Mouse (Mus musculus) lung, embryonic 16.5 days (tissue): ENCODE measurements around the gene Fbxo33. TPM values are rescaled to one million over a fixed set of nuclear protein-coding genes. Genes with fewer than 3 reads are reported as not detected.
"Not testable (repeated sequence)": the region's sequence is repeated elsewhere in the genome, so short reads cannot be mapped to it uniquely, and the experiment has no call there.

ENCODE experiments used
- ATAC-seq: fragments of 200-750 bp; cut with Nextera tagmentation; 2 replicates; pipeline ENCODE4 v1.8.0; 2017; ENCODE audit warnings: low read depth, mild to moderate bottlenecking, moderate library complexity
- H3K27ac ChIP-seq: fragments of 300-500 bp; sonication (generic); 2 replicates; pipeline ENCODE4 v1.5.1; 2014; ENCODE audit warnings: mild to moderate bottlenecking, control low read depth, low read length
- H3K27me3 ChIP-seq: fragments of 300-500 bp; sonication (generic); 2 replicates; pipeline ENCODE4 v1.6.1; 2014; ENCODE audit warnings: low read depth, low read length, mixed read lengths; ENCODE audit not compliant: control insufficient read depth, insufficient read depth
- H3K36me3 ChIP-seq: fragments of 300-500 bp; sonication (generic); 2 replicates; pipeline ENCODE4 v1.6.1; 2014; ENCODE audit warnings: low read length; ENCODE audit not compliant: control insufficient read depth, insufficient read depth
- H3K4me1 ChIP-seq: fragments of 300-500 bp; sonication (generic); replicated peaks from 2 replicates; pipeline ENCODE4 v1.6.1; 2014; ENCODE audit warnings: low read length, mixed read lengths; ENCODE audit not compliant: control insufficient read depth, insufficient read depth
- H3K4me2 ChIP-seq: fragments of 300-500 bp; sonication (generic); 2 replicates; pipeline ENCODE4 v1.6.1; 2014; ENCODE audit warnings: low read depth, low read length, control low read depth
- H3K4me3 ChIP-seq: fragments of 300-500 bp; sonication (generic); 2 replicates; pipeline ENCODE4 v1.5.1; 2014; ENCODE audit warnings: mild to moderate bottlenecking, low read length, control low read depth
- H3K9ac ChIP-seq: fragments of 300-500 bp; sonication (generic); 2 replicates; pipeline ENCODE4 v1.6.1; 2014; ENCODE audit warnings: low read length, control low read depth
- H3K9me3 ChIP-seq: fragments of 300-500 bp; sonication (generic); 2 replicates; pipeline ENCODE4 v1.6.1; 2016; ENCODE audit warnings: low read length; ENCODE audit not compliant: control insufficient read depth
- WGBS: fragments of 180-500 bp; shearing (Covaris S2); extraction: QIAGEN DNeasy Blood & Tissue Kit; methylation state at CpG from one replicate; pipeline ENCODE4 v1.1.7; 2014; 5-methylcytosine and 5-hydroxymethylcytosine counted together
- polyA plus RNA-seq: library from polyadenylated mRNA; unstranded; fragments of >200 nt; fragmentation: Nextera tagmentation; extraction: Ambion mirVana; gene quantifications from 2 replicates; pipeline ENCODE4 v1.2.1, GENCODE M21; 2015

Gene Fbxo33
- polyA plus RNA-seq, 1 experiment from 2014 or later, result 3.5 TPM

GRCm38 (mm10) chr12:59241031-59241430 lies 21.5 kb upstream of the Fbxo33 start:
- H3K27ac ChIP-seq, H3K4me2 ChIP-seq, H3K4me3 ChIP-seq, H3K9me3 ChIP-seq, H3K27me3 ChIP-seq, H3K4me1 ChIP-seq, ATAC-seq, H3K36me3 ChIP-seq, H3K9ac ChIP-seq: not testable (repeated sequence)
- WGBS, result 84% methylated on average over 8 of the region's 8 CpGs

DNA sequence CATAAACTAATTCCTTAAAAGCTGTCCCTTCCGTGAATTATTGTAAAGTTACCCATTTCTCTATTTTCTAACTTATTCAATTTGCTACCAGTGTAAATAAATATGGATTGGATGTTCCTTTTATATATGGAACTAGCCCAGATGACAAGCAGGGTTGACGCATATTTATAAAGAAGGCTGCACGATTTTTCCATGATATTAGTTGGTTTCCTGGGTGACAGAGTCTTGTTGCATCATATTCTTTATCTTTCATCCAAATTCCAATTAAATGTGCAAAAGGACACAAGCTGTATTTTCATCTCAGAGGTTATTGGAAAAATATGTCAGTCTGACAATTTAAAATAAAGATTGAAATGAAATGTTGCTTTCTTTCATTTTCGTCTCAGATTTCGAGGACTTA lies 18.9 kb upstream of the Fbxo33 start:
- H3K27me3 ChIP-seq, result no peaks in the 10 kb centered on the region
- no peaks in the 10 kb centered on the region for H3K36me3 ChIP-seq
- H3K9me3 ChIP-seq, result no peaks in the 10 kb centered on the region
- H3K9ac ChIP-seq, result no peak overlapping the region
- H3K4me1 ChIP-seq, result no peaks in the 10 kb centered on the region
- H3K4me3 ChIP-seq, result no peak overlapping the region
- 84% methylated on average over 5 of the region's 5 CpGs for WGBS
- ATAC-seq, result no peak
- no peak overlapping the region for H3K4me2 ChIP-seq
- H3K27ac ChIP-seq, result no peak overlapping the region

DNA sequence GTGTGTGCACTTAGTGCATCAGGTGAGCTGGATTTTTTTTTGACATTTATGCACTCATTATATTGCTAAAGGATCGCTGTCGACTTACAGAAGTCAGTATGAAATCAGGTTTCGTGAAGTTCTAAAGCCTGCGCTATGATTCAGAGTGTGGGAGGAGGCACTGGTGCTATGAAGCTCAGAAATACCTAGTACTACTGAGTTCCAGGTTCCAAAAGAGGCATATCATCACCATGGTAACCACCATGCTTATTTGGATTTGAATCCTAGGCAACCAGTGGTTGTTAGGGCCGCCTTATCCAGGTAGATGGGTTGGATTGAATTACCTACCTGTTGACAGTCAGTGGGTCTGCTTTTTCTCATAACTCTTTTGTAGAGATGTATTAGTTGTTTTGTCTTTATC lies 8.9 kb upstream of the Fbxo33 start:
- no peak overlapping the region for H3K27ac ChIP-seq
- no peak overlapping the region for H3K4me3 ChIP-seq
- no peak overlapping the region for H3K4me2 ChIP-seq
- no peaks in the 10 kb centered on the region for H3K36me3 ChIP-seq
- H3K27me3 ChIP-seq, result no peaks in the 10 kb centered on the region
- H3K9ac ChIP-seq, result no peak overlapping the region
- no peaks in the 10 kb centered on the region for H3K4me1 ChIP-seq
- no peaks in the 10 kb centered on the region for H3K9me3 ChIP-seq
- no peak for ATAC-seq
- 84% methylated on average over 5 of the region's 5 CpGs for WGBS

- WGBS, result under 1% methylated on average over 57 of the region's 69 CpGs
- H3K4me1 ChIP-seq, result peaks cover 8% of the 10 kb centered on the region
- ATAC-seq, result no peak
- H3K4me3 ChIP-seq, result peak overlapping the region; percentile 97
- peak overlapping the region; percentile 86 for H3K9ac ChIP-seq
- no peaks in the 10 kb centered on the region for H3K36me3 ChIP-seq
- H3K4me2 ChIP-seq, result peak overlapping the region; percentile 84
- no peaks in the 10 kb centered on the region for H3K9me3 ChIP-seq
- peak overlapping the region; percentile 94 for H3K27ac ChIP-seq
- H3K27me3 ChIP-seq, result no peaks in the 10 kb centered on the region
Measured at GRCm38 (mm10) chr12:59218640-59219321, 744 bp downstream of the Fbxo33 start.

- Histone ChIP-seq H3K36me3 (no peaks in the 10 kb centered on the region), H3K27ac (no peak overlapping the region), H3K9me3 (no peaks in the 10 kb centered on the region), H3K9ac (no peak overlapping the region), H3K4me3 (no peak overlapping the region), H3K4me2 (no peak overlapping the region), H3K4me1 (peaks cover 8% of the 10 kb centered on the region), H3K27me3 (no peaks in the 10 kb centered on the region)
- no peak for ATAC-seq
- 81% methylated on average over 3 of the region's 3 CpGs for WGBS
Measured at GRCm38 (mm10) chr12:59217331-59217730, 2.2 kb downstream of the Fbxo33 start.

DNA sequence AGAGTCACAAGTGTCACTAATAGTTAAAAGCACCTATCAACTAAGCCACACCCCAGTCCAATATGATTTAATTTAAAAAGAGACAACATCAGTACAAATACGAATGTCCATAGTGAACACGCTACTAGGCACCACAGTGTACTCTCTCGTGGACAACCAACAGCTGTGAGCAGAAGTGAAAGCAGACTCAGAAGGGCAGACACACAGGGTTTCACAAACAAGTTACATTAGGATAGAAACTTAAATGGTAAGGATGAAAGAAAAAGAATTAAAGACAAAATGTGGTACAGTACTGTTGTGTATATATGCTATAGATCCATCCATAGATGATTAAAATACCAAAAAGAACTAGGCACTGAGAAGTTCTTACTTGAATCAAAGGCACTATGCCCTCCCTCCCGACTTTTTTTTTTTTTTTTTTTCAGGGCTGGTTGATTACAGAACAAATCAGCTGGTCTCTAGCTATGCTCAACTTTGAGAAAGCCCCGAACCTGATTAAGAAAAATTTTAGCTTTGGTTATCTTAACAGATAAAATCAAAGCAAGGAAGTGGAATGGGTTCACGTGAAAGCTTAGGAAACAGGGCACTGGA lies 2.8 kb downstream of the Fbxo33 start:
- Histone ChIP-seq H3K4me1 (peaks cover 8% of the 10 kb centered on the region), H3K27me3 (no peaks in the 10 kb centered on the region), H3K9ac (no peak overlapping the region), H3K9me3 (no peaks in the 10 kb centered on the region), H3K4me3 (no peak overlapping the region), H3K36me3 (no peaks in the 10 kb centered on the region), H3K4me2 (no peak overlapping the region), H3K27ac (no peak overlapping the region)
- ATAC-seq, result no peak
- WGBS, result 73% methylated on average over 6 of the region's 6 CpGs

DNA sequence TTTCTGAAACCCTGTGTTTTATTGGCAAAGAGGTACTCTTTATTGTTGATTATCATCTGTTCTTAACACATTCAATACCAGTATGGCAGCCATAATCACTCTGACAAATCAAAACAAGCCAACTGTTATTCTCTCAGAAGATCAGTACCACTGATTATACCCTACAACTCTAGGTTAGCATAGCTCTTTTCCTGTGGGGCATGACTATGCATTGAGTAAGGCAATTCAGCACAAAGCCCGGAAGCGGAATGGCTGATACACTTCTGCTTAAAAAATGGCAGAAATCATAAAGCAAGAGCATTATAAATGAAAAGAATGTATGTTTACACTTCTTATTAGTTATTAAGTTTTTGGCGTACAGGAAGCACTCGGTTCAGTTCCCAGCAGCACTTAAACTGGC lies 3.3 kb downstream of the Fbxo33 start:
- no peak overlapping the region for H3K4me3 ChIP-seq
- no peak for ATAC-seq
- H3K4me1 ChIP-seq, result peaks cover 8% of the 10 kb centered on the region
- WGBS, result 88% methylated on average over 4 of the region's 4 CpGs
- no peak overlapping the region for H3K27ac ChIP-seq
- no peaks in the 10 kb centered on the region for H3K9me3 ChIP-seq
- H3K27me3 ChIP-seq, result no peaks in the 10 kb centered on the region
- H3K36me3 ChIP-seq, result peaks cover 3% of the 10 kb centered on the region; the same call in 1 of the 2 replicates
- no peak overlapping the region for H3K4me2 ChIP-seq
- H3K9ac ChIP-seq, result no peak overlapping the region

DNA sequence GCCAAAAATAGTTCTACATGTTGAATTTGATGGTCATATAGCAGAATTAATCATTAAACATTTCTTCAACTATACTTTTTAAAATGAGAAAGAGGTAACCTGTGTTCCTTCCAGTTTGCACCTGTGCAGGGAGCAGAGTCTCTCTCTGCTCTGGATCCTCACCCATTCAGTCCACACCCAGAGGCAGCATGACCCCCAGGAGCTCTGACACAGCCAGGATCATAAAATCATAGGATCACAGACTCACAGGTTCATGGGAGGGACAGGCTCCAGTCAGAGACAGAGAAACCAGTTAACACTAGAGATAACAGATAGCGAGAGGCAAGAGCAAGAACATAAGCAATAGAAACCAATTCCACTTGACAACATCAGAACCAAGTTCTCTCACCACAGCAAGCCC lies 11.7 kb downstream of the Fbxo33 start:
- Histone ChIP-seq H3K27me3 (no peaks in the 10 kb centered on the region), H3K4me3 (no peak overlapping the region), H3K4me2 (no peak overlapping the region), H3K9ac (no peak overlapping the region), H3K36me3 (peaks cover 6% of the 10 kb centered on the region; the same call in 1 of the 2 replicates), H3K9me3 (no peaks in the 10 kb centered on the region), H3K4me1 (no peaks in the 10 kb centered on the region), H3K27ac (no peak overlapping the region)
- WGBS, result 96% methylated on average over 1 of the region's 1 CpGs
- ATAC-seq, result no peak

- no peaks in the 10 kb centered on the region for H3K9me3 ChIP-seq
- no peak overlapping the region for H3K4me3 ChIP-seq
- no peak overlapping the region for H3K27ac ChIP-seq
- H3K4me1 ChIP-seq, result no peaks in the 10 kb centered on the region
- no peak overlapping the region for H3K9ac ChIP-seq
- no peak for ATAC-seq
- 76% methylated on average over 3 of the region's 3 CpGs for WGBS
- H3K4me2 ChIP-seq, result no peak overlapping the region
- no peaks in the 10 kb centered on the region for H3K27me3 ChIP-seq
- H3K36me3 ChIP-seq, result peaks cover 9% of the 10 kb centered on the region
Measured at GRCm38 (mm10) chr12:59207000-59207390, 12.5 kb downstream of the Fbxo33 start.
